Mouse (Mus musculus): ENCODE results near the gene Stac2. TPM values are rescaled to one million over a fixed set of nuclear protein-coding genes. Genes with fewer than 3 reads are reported as not detected.
A peak's percentile ranks its signal among the peaks of the same experiment; 100 is the strongest.

Gene Stac2
- total and polyA plus RNA-seq, 3 experiments, result 0.07 TPM; not detected in 2

DNA sequence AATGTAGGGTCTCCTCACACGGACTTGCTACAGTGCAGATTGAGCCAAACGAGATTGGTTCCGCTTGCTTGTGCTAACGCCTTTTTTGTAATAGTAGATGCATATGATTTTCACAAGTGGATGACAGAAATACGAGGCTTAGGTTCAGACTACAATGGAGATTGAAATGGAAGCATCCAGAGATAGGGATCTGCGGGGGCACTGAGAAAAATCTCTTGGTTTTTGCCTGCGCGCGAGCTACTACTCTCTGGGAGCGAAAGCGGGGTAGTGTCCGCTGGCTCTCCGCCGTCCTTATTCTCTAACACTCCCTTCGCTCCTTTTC lies 27.1 kb downstream of the Stac2 start:
- Histone ChIP-seq H3K4me1 (ENCODE audit: control insufficient read depth in 1 of 2, insufficient read depth in 2 of 2) (peaks cover 16 to 51% of the 10 kb centered on the region in 2 experiments), H3K4me2 (ENCODE audit: insufficient read depth, low read depth, poor library complexity, severe bottlenecking) (peak overlapping the region; percentile 64), H3K9me3 (replicated peaks; ENCODE audit: low read length) (no peaks in the 10 kb centered on the region), H3K27me3 (replicated peaks) (peaks cover 11% of the 10 kb centered on the region), H3K4me3 (replicated peaks in 1 of 3; ENCODE audit: low read depth in 2 of 3, low read length in 2 of 3, poor library complexity in 1 of 3) (peak overlapping the region; percentile 55 to 98 (median 92)), H3K9ac (ENCODE audit: insufficient read depth, low read depth) (peak overlapping the region; percentile 94), H3K36me3 (replicated peaks in 1 of 2; ENCODE audit: control insufficient read depth in 1 of 2, insufficient read depth in 1 of 2, low read length in 1 of 2) (peaks cover 31 to 34% of the 10 kb centered on the region in 2 experiments), H3K27ac (ENCODE audit: insufficient read depth, low read depth) (peak overlapping the region; percentile 22; the same call in 1 of the 2 replicates), H3K79me2 (replicated peaks; ENCODE audit: control insufficient read depth, extremely low read depth, insufficient read depth, poor library complexity, severe bottlenecking) (peaks cover 23% of the 10 kb centered on the region)
- in situ Hi-C loops (cut with MboI; ENCODE audit: low pct_ligation_motif_present, low pct_unique_long_range_greater_than_20kb, low sequenced_read_pairs), result loop anchor here (5.0 kb wide), 2 partner anchors 34 to 56 kb away; no protein-coding TSS in a partner anchor
- no peak for TF ChIP-seq IRF4 (IDR thresholded peaks at IDR 0.05; ENCODE audit: low read depth, low read length)
- no peak for TF ChIP-seq BHLHE40 (IDR thresholded peaks at IDR 0.05; ENCODE audit: low read depth, low read length)
- TF ChIP-seq E2F4 (IDR thresholded peaks at IDR 0.05; ENCODE audit: insufficient replicate concordance, low read depth, low read length), result no peak
- no peak for TF ChIP-seq NRF1 (IDR thresholded peaks at IDR 0.05; ENCODE audit: low read depth, low read length)
- TF ChIP-seq JUND (conservative IDR thresholded peaks at IDR 0.05; ENCODE audit: low read depth, low read length), result no peak
- TF ChIP-seq GABPA (IDR thresholded peaks at IDR 0.05; ENCODE audit: insufficient replicate concordance, low read depth, low read length), result no peak
- TF ChIP-seq EP300 (IDR thresholded peaks at IDR 0.05; ENCODE audit: low read length), result no peak
- TF ChIP-seq MEF2A (IDR thresholded peaks at IDR 0.05; ENCODE audit: borderline replicate concordance, low read depth, low read length), result no peak
- no peak for TF ChIP-seq HCFC1 (IDR thresholded peaks at IDR 0.05; ENCODE audit: low read depth, low read length)
- TF ChIP-seq MAX (IDR thresholded peaks at IDR 0.05; ENCODE audit: low read length), result no peak
- no peak for TF ChIP-seq ELF1 (IDR thresholded peaks at IDR 0.05; ENCODE audit: low read depth, low read length)
- no peak for TF ChIP-seq ETS1 (conservative IDR thresholded peaks at IDR 0.05; ENCODE audit: low read depth, low read length)
- dilution Hi-C loops (cut with MboI; ENCODE audit: extremely low pct_ligation_motif_present, extremely low pct_unique_long_range_greater_than_20kb, low sequenced_read_pairs), result no loop called here
- no peak for DNase-seq (ENCODE audit: extremely low read depth)

DNA sequence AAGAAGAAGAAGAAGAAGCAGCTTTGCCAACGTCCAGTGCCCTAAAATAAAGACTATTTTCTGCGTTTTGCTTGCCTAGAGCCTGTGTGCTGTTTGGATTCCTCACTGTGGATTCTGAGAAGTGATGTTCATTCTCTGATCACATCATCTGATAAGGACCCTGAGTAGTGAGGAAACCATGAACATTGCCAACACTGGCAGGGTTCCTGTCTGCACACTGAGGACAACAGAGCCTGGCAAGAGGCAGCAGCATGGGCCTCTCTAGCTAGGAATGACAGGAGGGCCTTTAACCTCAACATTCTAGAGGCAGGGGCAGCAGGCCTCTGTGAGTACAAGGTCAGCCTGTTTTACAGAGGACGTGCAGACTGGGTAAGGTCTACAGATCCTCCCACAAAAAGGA lies 28.7 kb downstream of the Stac2 start:
- Histone ChIP-seq H3K27ac (ENCODE audit: insufficient read depth, low read depth) (no peak overlapping the region), H3K4me2 (ENCODE audit: insufficient read depth, low read depth, poor library complexity, severe bottlenecking) (no peak overlapping the region), H3K36me3 (replicated peaks in 1 of 2; ENCODE audit: control insufficient read depth in 1 of 2, insufficient read depth in 1 of 2, low read length in 1 of 2) (peaks cover 15 to 18% of the 10 kb centered on the region in 2 experiments), H3K4me1 (ENCODE audit: control insufficient read depth in 1 of 2, insufficient read depth in 2 of 2) (peaks cover 20 to 59% of the 10 kb centered on the region in 2 experiments), H3K27me3 (replicated peaks) (peaks cover 22% of the 10 kb centered on the region), H3K79me2 (replicated peaks; ENCODE audit: control insufficient read depth, extremely low read depth, insufficient read depth, poor library complexity, severe bottlenecking) (peaks cover 23% of the 10 kb centered on the region), H3K4me3 (replicated peaks in 1 of 3; ENCODE audit: low read depth in 2 of 3, low read length in 2 of 3, poor library complexity in 1 of 3) (no peak overlapping the region), H3K9ac (ENCODE audit: insufficient read depth, low read depth) (no peak overlapping the region), H3K9me3 (replicated peaks; ENCODE audit: low read length) (no peaks in the 10 kb centered on the region)
- in situ Hi-C loops (cut with MboI; ENCODE audit: low pct_ligation_motif_present, low pct_unique_long_range_greater_than_20kb, low sequenced_read_pairs), result no loop called here
- dilution Hi-C loops (cut with MboI; ENCODE audit: extremely low pct_ligation_motif_present, extremely low pct_unique_long_range_greater_than_20kb, low sequenced_read_pairs), result no loop called here
- no peak for TF ChIP-seq SMC3 (IDR thresholded peaks at IDR 0.05; ENCODE audit: low read depth, low read length)
- TF ChIP-seq EP300 (IDR thresholded peaks at IDR 0.05; ENCODE audit: low read length), result no peak
- TF ChIP-seq PAX5 (IDR thresholded peaks at IDR 0.05; ENCODE audit: low read length), result no peak
- TF ChIP-seq MAZ (IDR thresholded peaks at IDR 0.05; ENCODE audit: low read depth, low read length), result no peak
- TF ChIP-seq MAFK (IDR thresholded peaks at IDR 0.05; ENCODE audit: insufficient replicate concordance, low read length), result no peak
- no peak for TF ChIP-seq NELFE (IDR thresholded peaks at IDR 0.05; ENCODE audit: low read depth, low read length)
- TF ChIP-seq BHLHE40 (IDR thresholded peaks at IDR 0.05; ENCODE audit: low read depth, low read length), result no peak
- TF ChIP-seq JUN (IDR thresholded peaks at IDR 0.05; ENCODE audit: insufficient read depth, low read depth, low read length), result no peak
- TF ChIP-seq CHD1 (IDR thresholded peaks at IDR 0.05; ENCODE audit: low read depth, low read length), result no peak
- TF ChIP-seq MEF2A (IDR thresholded peaks at IDR 0.05; ENCODE audit: borderline replicate concordance, low read depth, low read length), result no peak
- no peak for TF ChIP-seq ETS1 (conservative IDR thresholded peaks at IDR 0.05; ENCODE audit: low read depth, low read length)
- no peak for TF ChIP-seq RAD21 (IDR thresholded peaks at IDR 0.05; ENCODE audit: low read depth, low read length)
- no peak for TF ChIP-seq ELF1 (IDR thresholded peaks at IDR 0.05; ENCODE audit: low read depth, low read length)
- DNase-seq (ENCODE audit: extremely low read depth), result no peak
